Mouse (Mus musculus) c-Kit-positive CD71-negative TER-119-negative erythroid progenitor cells, embryonic 14.5 days (primary cell): Measurements from ENCODE around the gene Mctp1.
A peak's percentile ranks its signal among the peaks of the same experiment; 100 is the strongest.

Experiments
- DNase-seq: peaks from one replicate; pipeline ENCODE4 v3.0.0-alpha.2; 2013; ENCODE audit warnings: low read depth

Gene Mctp1

GRCm38 (mm10) chr13:76824932-76825694, 440.8 kb downstream of the Mctp1 start:
- no peak for DNase-seq

- DNase-seq: no peak
These were observed 443.4 kb downstream of the Mctp1 start for GRCm38 (mm10) chr13:76827738-76828137.

- no peak for DNase-seq
These were observed 453.7 kb downstream of the Mctp1 start for GRCm38 (mm10) chr13:76838031-76838430.

GRCm38 (mm10) chr13:76840712-76841111, 456.4 kb downstream of the Mctp1 start:
- no peak for DNase-seq

DNA sequence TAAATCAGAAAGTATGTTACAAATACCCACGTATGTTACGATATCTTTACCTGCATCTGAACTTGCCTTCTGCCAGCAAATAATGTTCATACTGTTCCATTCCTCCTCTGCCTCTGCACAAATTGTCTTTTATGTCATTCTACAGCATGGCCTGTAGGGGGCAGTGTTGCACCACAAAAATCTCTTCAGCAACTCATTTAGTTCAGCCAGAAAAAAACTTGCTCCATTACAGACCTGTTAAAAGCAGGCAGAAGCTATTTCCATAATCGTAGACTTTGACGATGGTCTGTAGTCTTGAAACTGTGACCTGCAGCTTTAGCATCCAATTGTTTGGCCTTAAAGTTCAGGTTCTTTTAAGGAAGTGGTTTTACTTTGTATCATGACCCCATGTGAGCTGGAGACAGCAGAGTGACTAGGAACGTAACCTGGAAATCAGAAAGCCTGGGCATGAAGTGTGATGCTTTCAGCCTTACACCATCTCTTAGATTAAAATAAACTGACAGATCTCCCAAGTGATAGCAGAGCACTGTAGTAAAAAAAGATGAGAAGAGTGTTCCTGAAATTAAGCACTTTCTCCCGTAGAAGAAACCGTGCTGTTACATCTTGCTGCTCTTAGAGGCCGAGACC, 460.4 kb downstream of the Mctp1 start:
- peak; percentile 28 for DNase-seq

GRCm38 (mm10) chr13:76850412-76851054, 466.2 kb downstream of the Mctp1 start:
- DNase-seq: no peak

- no peak for DNase-seq
These were observed 470.0 kb downstream of the Mctp1 start for GRCm38 (mm10) chr13:76854306-76854705.

- no peak for DNase-seq
These were observed 470.7 kb downstream of the Mctp1 start for GRCm38 (mm10) chr13:76855021-76855420.

DNA sequence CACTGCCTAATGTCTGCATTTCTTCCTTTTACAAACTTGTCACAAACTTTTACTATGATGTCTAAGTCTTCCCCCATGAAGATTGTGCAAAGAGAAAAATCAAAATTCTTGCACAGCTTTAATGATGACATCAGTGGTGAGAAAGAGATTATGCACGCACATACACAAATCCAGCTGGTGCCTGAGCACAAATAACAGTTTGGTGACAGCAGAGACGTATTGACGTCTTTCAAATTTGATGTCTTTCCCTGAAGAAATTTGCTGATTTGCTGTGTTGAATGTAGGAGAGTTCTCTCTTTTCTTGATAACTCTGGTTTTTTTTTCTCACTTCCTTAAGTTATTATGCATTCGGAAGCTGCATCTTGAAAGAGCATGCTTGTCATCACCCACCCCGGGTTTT, 472.7 kb downstream of the Mctp1 start:
- no peak for DNase-seq

- no peak for DNase-seq
These were observed 473.7 kb downstream of the Mctp1 start for GRCm38 (mm10) chr13:76858078-76858482.

DNA sequence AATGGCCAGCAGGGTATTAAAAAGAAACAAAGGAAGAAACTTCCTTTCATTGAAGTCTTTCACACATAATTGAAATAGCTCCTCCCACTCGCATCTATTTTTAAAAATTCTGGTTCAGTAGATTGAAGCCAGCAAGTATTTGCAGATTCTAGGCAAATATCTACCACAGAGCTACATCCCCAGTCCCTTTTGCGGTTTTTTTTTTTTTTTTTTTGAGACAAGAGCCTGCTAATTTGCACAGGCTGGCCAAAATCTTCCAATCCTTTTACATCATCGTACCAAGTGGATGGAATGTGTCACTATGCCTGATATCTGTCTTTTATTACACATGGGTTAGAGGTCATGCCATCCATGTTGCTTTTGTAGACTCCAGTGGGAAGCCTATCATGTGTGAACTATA, 486.0 kb downstream of the Mctp1 start:
- DNase-seq: no peak

DNA sequence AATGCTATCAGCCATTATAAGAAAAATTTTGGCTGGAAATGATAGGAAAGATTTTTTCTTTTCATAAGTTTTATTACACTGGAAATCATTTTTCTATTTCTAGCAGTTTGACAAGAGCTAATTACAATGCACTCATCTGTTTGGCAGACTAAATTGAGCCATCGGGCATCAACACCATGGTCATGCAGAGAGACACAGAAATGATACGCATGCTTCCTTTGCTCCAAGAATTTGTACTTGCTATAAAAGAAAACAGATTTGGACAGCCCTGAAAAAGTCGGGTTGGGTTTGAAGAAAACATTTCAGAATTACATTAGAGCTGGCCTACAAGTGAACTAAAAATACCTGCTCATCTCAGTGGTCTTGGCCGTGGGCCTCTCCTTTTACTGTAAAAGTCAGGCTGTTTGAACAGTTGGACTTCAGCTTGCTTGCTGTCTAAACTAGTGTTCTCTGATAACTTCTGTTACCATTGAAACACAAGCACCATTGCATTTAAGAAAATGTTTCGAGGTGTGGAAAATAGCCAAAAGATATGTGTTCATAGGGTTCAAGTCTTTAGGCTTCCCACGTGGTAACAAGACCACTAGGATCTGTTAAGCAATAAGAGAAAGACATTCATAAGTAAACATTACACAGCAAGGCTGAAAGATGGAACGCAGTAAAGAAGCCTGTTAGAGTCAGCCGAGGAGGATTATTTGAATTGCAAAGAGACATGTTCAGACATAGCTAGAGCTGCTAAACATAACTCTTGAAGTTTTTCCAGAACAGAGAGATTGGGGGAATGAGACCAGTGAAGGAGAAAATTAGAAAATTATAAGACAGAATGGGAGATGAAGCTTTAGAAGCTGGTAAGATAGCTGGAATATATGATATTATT, 493.8 kb downstream of the Mctp1 start:
- DNase-seq: no peak

DNA sequence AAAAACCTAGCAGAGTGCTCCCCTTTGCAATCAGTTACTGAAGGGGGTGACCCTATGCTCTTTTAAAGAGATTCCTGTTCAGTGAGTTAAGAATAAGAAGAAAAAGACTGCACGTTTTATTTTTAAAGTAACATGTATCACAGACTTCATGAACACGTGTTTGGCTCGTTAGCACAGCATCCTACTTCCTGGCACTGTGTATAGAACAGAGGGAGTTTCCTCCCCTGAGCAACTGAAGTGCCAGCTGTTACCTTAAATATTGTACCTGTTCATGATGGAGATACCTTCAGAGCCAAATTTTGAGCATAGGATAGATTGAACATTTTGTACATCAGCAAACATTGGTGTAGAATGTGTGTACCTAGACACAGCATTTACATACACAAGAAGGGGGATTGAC, 494.7 kb downstream of the Mctp1 start:
- DNase-seq: no peak

DNA sequence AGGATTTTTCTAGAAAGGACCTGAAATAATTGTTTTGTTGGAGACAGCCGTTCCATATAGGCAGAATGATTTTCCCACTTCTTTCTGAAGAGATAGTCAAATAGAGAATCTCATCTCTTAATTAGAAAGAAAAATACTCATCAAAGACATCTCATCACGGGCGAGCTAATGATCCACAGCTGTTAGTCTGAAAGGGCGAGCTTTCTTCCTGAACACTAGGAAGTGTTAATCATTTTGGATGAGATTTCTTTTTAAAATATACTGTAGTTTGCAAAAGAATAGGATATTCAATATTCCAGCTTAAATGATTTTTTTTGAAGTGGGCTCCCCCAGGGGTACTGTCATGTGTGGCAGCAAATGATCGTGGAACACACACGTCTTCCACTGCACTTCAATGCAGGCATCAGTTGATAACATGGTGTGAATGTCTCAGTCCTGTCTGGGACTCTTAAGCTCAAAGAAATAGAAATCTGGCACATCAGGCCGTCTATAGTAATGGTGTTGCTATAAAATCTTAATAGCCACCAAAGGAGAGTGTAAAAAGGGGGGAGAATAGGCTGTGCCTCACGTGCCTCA, 500.3 kb downstream of the Mctp1 start:
- DNase-seq: no peak

- DNase-seq: no peak
These were observed 508.7 kb downstream of the Mctp1 start for GRCm38 (mm10) chr13:76892987-76893386.

- DNase-seq: no peak
These were observed 511.6 kb downstream of the Mctp1 start for GRCm38 (mm10) chr13:76895770-76896456.

DNA sequence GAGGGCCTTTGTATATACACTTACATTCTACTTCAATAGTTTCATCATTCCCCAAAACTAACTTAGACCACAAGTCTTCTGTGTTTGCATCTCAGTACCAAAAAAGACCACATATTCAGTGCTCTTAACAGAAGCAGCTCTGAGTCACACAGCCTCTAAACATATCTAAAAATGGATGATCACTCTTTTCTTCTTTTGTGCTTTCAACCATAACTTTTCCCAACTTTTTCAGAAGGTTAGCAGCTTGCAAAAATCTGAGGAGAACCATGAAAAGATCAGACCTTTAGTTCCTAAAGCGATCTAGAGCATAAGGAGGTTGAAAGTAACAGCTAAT, 512.1 kb downstream of the Mctp1 start:
- DNase-seq: no peak

DNA sequence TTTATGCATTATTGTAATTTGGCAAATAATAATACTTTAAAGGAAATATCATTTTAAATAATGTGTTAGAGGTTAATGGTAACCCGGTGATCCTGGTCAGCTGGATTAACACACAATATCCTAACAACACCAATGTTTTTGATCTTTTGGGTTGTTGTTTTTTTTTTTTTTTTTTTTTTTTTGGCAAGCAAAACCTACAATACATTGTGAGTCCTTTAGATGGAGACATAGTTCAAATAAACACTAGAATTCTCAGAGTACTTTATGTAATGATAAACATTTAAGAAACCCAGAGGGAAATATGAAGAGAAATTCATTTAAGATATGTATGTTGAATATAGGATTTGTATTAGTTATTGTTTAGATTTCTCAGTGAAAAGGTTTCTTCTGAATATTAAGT, 534.0 kb downstream of the Mctp1 start:
- no peak for DNase-seq

DNA sequence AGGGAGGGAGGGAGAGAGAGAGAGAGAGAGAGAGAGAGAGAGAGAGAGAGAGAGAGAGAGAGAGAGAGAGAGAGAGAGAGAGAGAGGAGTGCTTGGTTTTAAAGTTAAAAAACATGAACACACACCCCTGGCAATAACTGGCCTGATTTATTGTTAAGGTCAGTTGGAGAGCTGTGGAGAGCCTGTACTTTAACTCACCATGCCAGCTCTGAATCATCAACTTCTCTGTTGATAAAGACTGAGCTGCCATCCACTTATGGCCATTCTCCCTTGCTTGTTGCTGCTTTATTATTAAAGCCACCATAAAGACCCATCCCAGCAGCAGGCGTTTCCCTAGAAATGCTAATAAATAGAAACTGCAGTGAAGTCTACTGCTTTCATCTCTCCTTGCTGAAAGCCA, 542.5 kb downstream of the Mctp1 start:
- DNase-seq: no peak

DNA sequence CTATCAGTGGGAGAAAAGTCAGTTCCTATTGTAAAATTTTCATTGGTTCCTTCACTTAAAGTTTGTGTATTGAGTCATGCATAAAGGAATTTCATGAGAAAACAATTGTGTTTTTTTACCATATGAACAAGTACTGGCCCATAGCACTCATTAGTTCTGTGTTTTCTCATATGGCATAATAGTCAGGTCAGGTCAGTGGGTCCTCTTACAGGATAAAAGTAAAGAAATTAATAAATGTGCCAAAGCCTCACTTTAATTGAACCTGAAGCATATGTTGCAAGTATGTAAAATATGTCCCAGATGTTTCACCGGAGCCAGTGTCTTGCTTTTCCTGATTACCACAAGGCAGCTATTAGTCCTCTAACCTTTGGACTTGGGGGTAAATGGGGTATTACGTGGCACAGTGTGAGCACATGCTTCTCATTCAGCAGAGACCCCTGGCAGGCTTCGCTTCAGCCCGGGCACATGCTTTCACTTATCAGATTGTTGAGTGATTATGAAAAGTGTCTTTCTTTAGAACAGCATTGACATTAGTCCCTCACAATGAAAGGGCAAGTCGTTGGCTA, 543.6 kb downstream of the Mctp1 start:
- DNase-seq: no peak

GRCm38 (mm10) chr13:76929152-76929551, 544.8 kb downstream of the Mctp1 start:
- no peak for DNase-seq
